Mouse (Mus musculus): ENCODE measurements around the gene Ror1.

- TF ChIP-seq CTCF (IDR thresholded peaks at IDR 0.05; ENCODE audit: control insufficient read depth, insufficient read depth, insufficient replicate concordance, low read depth, low read length) = no peak
- no peak for TF ChIP-seq POLR2A (IDR thresholded peaks at IDR 0.05; ENCODE audit: control insufficient read depth, low read depth, low read length)
Observed at GRCm38 (mm10) chr4:100357881-100358589, 262.4 kb downstream of the Ror1 start.
